8 mouse cellular contexts compared by ENCODE assay signal in genomic region chr2:120977926-120978692, GRCm38 (mm10). TPM values are rescaled to one million over a fixed set of nuclear protein-coding genes. Genes with fewer than 3 reads are reported as not detected.
DNase-seq lines count a peak whose midpoint lies in the region; ATAC-seq and TF ChIP-seq lines count a peak whose summit lies in the region.

No protein-coding gene starts in this region.

- no peak for ATAC-seq in kidney, postnatal 0 days (replicated peaks; ENCODE audit: low FRiP score, low read depth)
- no peak for ATAC-seq in intestine, embryonic 14.5 days (replicated peaks; ENCODE audit: low FRiP score, low TSS enrichment, low read depth)
- ATAC-seq in neural tube, embryonic 12.5 days (ENCODE audit: low FRiP score, low read depth), result no peak

- peak overlapping the region; percentile 61 for H3K4me3 ChIP-seq in kidney, postnatal 0 days (replicated peaks; ENCODE audit: low read depth, low read length)
- H3K4me3 ChIP-seq in brown adipose tissue, adult 24 weeks (ENCODE audit: insufficient read depth, low read depth, low read length), result peak overlapping the region; percentile 95
- peak overlapping the region; percentile 64 for H3K4me3 ChIP-seq in intestine, embryonic 14.5 days (ENCODE audit: low read depth, low read length)
- H3K4me3 ChIP-seq in neural tube, embryonic 12.5 days, result peak overlapping the region; percentile 79

- DNase-seq in kidney, postnatal 0 days (ENCODE audit: low spot score), result no peak
- no peak for DNase-seq in kidney, postnatal 14 days
- DNase-seq in intestine, embryonic 14.5 days (ENCODE audit: low spot score), result no peak
- no peak for DNase-seq in right cerebral cortex, postnatal 10 days (ENCODE audit: low spot score in 2 of 2)
- DNase-seq in right cerebral cortex, adult 18-20 months, result no peak
- DNase-seq in left cerebral cortex, postnatal 25 days (ENCODE audit: low spot score in 2 of 2), result no peak

- 82% methylated on average over 8 of the region's 8 CpGs for WGBS in kidney, postnatal 0 days
- 80% methylated on average over 8 of the region's 8 CpGs for WGBS in intestine, embryonic 14.5 days
- 85% methylated on average over 8 of the region's 8 CpGs for WGBS in neural tube, embryonic 12.5 days

- no peaks in the 10 kb centered on the region for H3K36me3 ChIP-seq in kidney, postnatal 0 days (ENCODE audit: insufficient read depth, low read length)
- no peaks in the 10 kb centered on the region for H3K36me3 ChIP-seq in intestine, embryonic 14.5 days (ENCODE audit: control insufficient read depth, insufficient read depth, low read length)
- H3K36me3 ChIP-seq in neural tube, embryonic 12.5 days, result peaks cover 3% of the 10 kb centered on the region; the same call in 1 of the 2 replicates

- intact Hi-C loops in left cerebral cortex, postnatal 25 days (cut with DNase I), result no loop called here

- TF ChIP-seq CTCF in kidney, postnatal 0 days (IDR thresholded peaks at IDR 0.05; ENCODE audit: low read depth), result no peak

- H3K9me3 ChIP-seq in kidney, postnatal 0 days (replicated peaks; ENCODE audit: low read length), result no peaks in the 10 kb centered on the region
- H3K9me3 ChIP-seq in intestine, embryonic 14.5 days (ENCODE audit: control insufficient read depth, low read length), result no peaks in the 10 kb centered on the region
- no peaks in the 10 kb centered on the region for H3K9me3 ChIP-seq in neural tube, embryonic 12.5 days

- H3K27me3 ChIP-seq in kidney, postnatal 0 days (ENCODE audit: insufficient read depth, low read length), result no peaks in the 10 kb centered on the region
- H3K27me3 ChIP-seq in intestine, embryonic 14.5 days (replicated peaks; ENCODE audit: control insufficient read depth, insufficient read depth, low read length), result 0 out of 2 replicates have a peak, but pooled peaks cover 2% of the 10 kb centered on the region
- H3K27me3 ChIP-seq in neural tube, embryonic 12.5 days (replicated peaks), result no peaks in the 10 kb centered on the region

- peak overlapping the region; percentile 95 for H3K4me2 ChIP-seq in kidney, postnatal 0 days (ENCODE audit: low read length)
- H3K4me2 ChIP-seq in intestine, embryonic 14.5 days (ENCODE audit: low read length), result peak overlapping the region; percentile 95
- H3K4me2 ChIP-seq in neural tube, embryonic 12.5 days (replicated peaks), result peak overlapping the region; percentile 92

- peak overlapping the region; percentile 82 for H3K9ac ChIP-seq in kidney, postnatal 0 days (ENCODE audit: low read depth, low read length)
- H3K9ac ChIP-seq in intestine, embryonic 14.5 days (ENCODE audit: low read length), result no peak overlapping the region
- H3K9ac ChIP-seq in neural tube, embryonic 12.5 days, result 0 out of 2 replicates have a peak overlapping the region, but pooled peaks have one; percentile 88

- peak overlapping the region; percentile 83; the same call in 1 of the 2 replicates for H3K27ac ChIP-seq in kidney, postnatal 0 days
- peak overlapping the region; percentile 64 for H3K27ac ChIP-seq in brown adipose tissue, adult 24 weeks (replicated peaks; ENCODE audit: low read depth, low read length)
- H3K27ac ChIP-seq in intestine, embryonic 14.5 days (ENCODE audit: low read depth), result no peak overlapping the region
- no peak overlapping the region for H3K27ac ChIP-seq in neural tube, embryonic 12.5 days

- H3K4me1 ChIP-seq in kidney, postnatal 0 days (replicated peaks; ENCODE audit: insufficient read depth, low read length), result no peaks in the 10 kb centered on the region
- H3K4me1 ChIP-seq in brown adipose tissue, adult 24 weeks (ENCODE audit: control insufficient read depth, insufficient read depth, insufficient read length, low read length), result peaks cover 4% of the 10 kb centered on the region; the same call in 1 of the 2 replicates
- no peaks in the 10 kb centered on the region for H3K4me1 ChIP-seq in intestine, embryonic 14.5 days (replicated peaks; ENCODE audit: control insufficient read depth, insufficient read depth, low read length)
- H3K4me1 ChIP-seq in neural tube, embryonic 12.5 days, result no peaks in the 10 kb centered on the region

RNA-seq across cellular contexts. Expression of gene Tmem62, which starts 1.3 kb away (rescaled TPM):
- polyA plus RNA-seq in kidney, postnatal 0 days (2015; fragmentation: Nextera tagmentation; extraction: Ambion mirVana), result 6.1 and 6.9 TPM in 2 replicates
- 4.8 and 5.3 TPM in 2 replicates for polyA plus RNA-seq in brown adipose tissue, adult 24 weeks (2012; ENCODE audit: insufficient read depth, insufficient read length, missing spikeins)
- polyA plus RNA-seq in intestine, embryonic 14.5 days (2014; fragmentation: Nextera tagmentation; extraction: Ambion mirVana), result 4.2 and 4.6 TPM in 2 replicates
- polyA plus RNA-seq in neural tube, embryonic 12.5 days (2016; fragmentation: Nextera tagmentation; extraction: Ambion mirVana), result 8.0 and 10.6 TPM in 2 replicates
- 10 to 100 TPM; 24.7 to 27.3 TPM for total RNA-seq in left cerebral cortex, postnatal 25 days (2021)

RNA-seq across cellular contexts. Expression of gene Ubr1, which starts 7.6 kb away (rescaled TPM):
- polyA plus RNA-seq in kidney, postnatal 0 days (2015; fragmentation: Nextera tagmentation; extraction: Ambion mirVana), result 16.2 and 18.6 TPM in 2 replicates
- polyA plus RNA-seq in brown adipose tissue, adult 24 weeks (2012; ENCODE audit: insufficient read depth, insufficient read length, missing spikeins), result 10.5 and 12.3 TPM in 2 replicates
- polyA plus RNA-seq in intestine, embryonic 14.5 days (2014; fragmentation: Nextera tagmentation; extraction: Ambion mirVana), result 22.3 and 23.5 TPM in 2 replicates
- 27.7 and 31.2 TPM in 2 replicates for polyA plus RNA-seq in neural tube, embryonic 12.5 days (2016; fragmentation: Nextera tagmentation; extraction: Ambion mirVana)
- 10 to 100 TPM; 39.3 to 43.0 TPM for total RNA-seq in left cerebral cortex, postnatal 25 days (2021)

RNA-seq across cellular contexts. Expression of gene Ccndbp1, which starts 30.1 kb away (rescaled TPM):
- polyA plus RNA-seq in kidney, postnatal 0 days (2015; fragmentation: Nextera tagmentation; extraction: Ambion mirVana), result 53.3 and 54.1 TPM in 2 replicates
- polyA plus RNA-seq in brown adipose tissue, adult 24 weeks (2012; ENCODE audit: insufficient read depth, insufficient read length, missing spikeins), result 37.4 and 38.1 TPM in 2 replicates
- polyA plus RNA-seq in intestine, embryonic 14.5 days (2014; fragmentation: Nextera tagmentation; extraction: Ambion mirVana), result 36.0 and 38.3 TPM in 2 replicates
- polyA plus RNA-seq in neural tube, embryonic 12.5 days (2016; fragmentation: Nextera tagmentation; extraction: Ambion mirVana), result 62.5 and 67.6 TPM in 2 replicates
- 10 to 100 TPM; 54.9 to 56.9 TPM for total RNA-seq in left cerebral cortex, postnatal 25 days (2021)

RNA-seq across cellular contexts. Expression of gene Epb42, which starts 58.8 kb away (rescaled TPM):
- 2.1 TPM in 2 replicates for polyA plus RNA-seq in kidney, postnatal 0 days (2015; fragmentation: Nextera tagmentation; extraction: Ambion mirVana)
- polyA plus RNA-seq in brown adipose tissue, adult 24 weeks (2012; ENCODE audit: insufficient read depth, insufficient read length, missing spikeins), result not detected in 2 replicates
- polyA plus RNA-seq in intestine, embryonic 14.5 days (2014; fragmentation: Nextera tagmentation; extraction: Ambion mirVana), result 1.3 and 1.7 TPM in 2 replicates
- polyA plus RNA-seq in neural tube, embryonic 12.5 days (2016; fragmentation: Nextera tagmentation; extraction: Ambion mirVana), result 3.1 and 3.5 TPM in 2 replicates
- total RNA-seq in left cerebral cortex, postnatal 25 days (2021), result not detected

Comparison
In these comparisons a context has a peak if more than half of its experiments do, and no peak if none do; other contexts are left out.
1. H3K27ac ChIP-seq: peak in kidney, postnatal 0 days (single experiment) and brown adipose tissue, adult 24 weeks (single experiment); none in intestine, embryonic 14.5 days (single experiment) and neural tube, embryonic 12.5 days (single experiment).
2. Peak in every context shown above with its lines, with median percentiles within 50 percentile points of each other: H3K4me2 ChIP-seq and H3K4me3 ChIP-seq.